Mouse (Mus musculus): ENCODE measurements at regions not wholly inside any gene's neighbourhood (a gene's known extent, or its start where the extent isn't known, plus 50 kb on each side); places are given as distances from the start of the nearest gene placed in this dataset.

DNA sequence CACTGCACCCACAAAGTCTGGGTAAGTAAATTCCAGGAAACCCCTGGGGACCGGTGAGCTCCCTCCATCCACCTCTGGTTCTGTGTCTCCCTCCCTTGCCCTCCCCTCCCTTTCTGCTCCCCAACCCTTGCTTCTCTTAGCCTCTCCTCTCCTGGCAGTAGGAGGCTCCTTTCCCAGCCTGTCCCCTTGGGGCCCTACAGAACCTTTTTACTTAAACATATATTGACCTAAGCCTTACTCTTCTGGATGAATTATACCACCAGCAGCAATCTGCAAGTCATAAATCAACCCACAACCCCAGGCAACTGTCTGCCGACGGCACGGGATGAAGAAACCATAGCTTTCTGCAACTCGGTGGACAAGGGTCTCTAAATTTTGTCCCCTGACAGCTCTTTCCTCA is 380.7 kb upstream of the Tbx3 start:
- TF ChIP-seq CTCF (IDR thresholded peaks at IDR 0.05; ENCODE audit: low read depth, low read length) (no peak), EP300 (IDR thresholded peaks at IDR 0.05; ENCODE audit: insufficient read depth, low read depth, low read length) (no peak), POLR2A (IDR thresholded peaks at IDR 0.05; ENCODE audit: insufficient read depth, low read length) (no peak)

All from ES-Bruce4 (cell line).